Mouse (Mus musculus) embryonic facial prominence, embryonic 14.5 days (tissue): ENCODE data around the gene Pygl. TPM values are rescaled to one million over a fixed set of nuclear protein-coding genes. Genes with fewer than 3 reads are reported as not detected.
"Not testable (repeated sequence)": the region's sequence is repeated elsewhere in the genome, so short reads cannot be mapped to it uniquely, and the experiment has no call there.

Experiments used
- ATAC-seq: fragments of 200-750 bp; cut with Nextera tagmentation; 2 replicates; pipeline ENCODE4 v1.8.0; 2017; ENCODE audit warnings: low read depth, moderate number of reproducible peaks, moderate TSS enrichment
- DNase-seq: peaks from one replicate; pipeline ENCODE4 v3.0.0-alpha.2; 2015; ENCODE audit warnings: low spot score
- H3K27ac ChIP-seq: fragments of 300-500 bp; sonication (generic); replicated peaks from 2 replicates; pipeline ENCODE4 v1.5.1; 2014; ENCODE audit warnings: low read depth, mild to moderate bottlenecking, low read length, moderate library complexity
- H3K27me3 ChIP-seq: fragments of 300-500 bp; sonication (generic); replicated peaks from 2 replicates; pipeline ENCODE4 v1.6.1; 2014; ENCODE audit warnings: low read length; ENCODE audit not compliant: control insufficient read depth, insufficient read depth
- H3K36me3 ChIP-seq: fragments of 300-500 bp; sonication (generic); 2 replicates; pipeline ENCODE4 v1.6.1; 2014; ENCODE audit warnings: low read length, mixed read lengths; ENCODE audit not compliant: control insufficient read depth, insufficient read depth
- H3K4me1 ChIP-seq: fragments of 300-500 bp; sonication (generic); 2 replicates; pipeline ENCODE4 v1.6.1; 2014; ENCODE audit warnings: antibody characterized with exemption, low read length; ENCODE audit not compliant: control insufficient read depth, insufficient read depth
- H3K4me2 ChIP-seq: fragments of 300-500 bp; sonication (generic); 2 replicates; pipeline ENCODE4 v1.6.1; 2014; ENCODE audit warnings: low read depth, mild to moderate bottlenecking, low read length, moderate library complexity, mixed read lengths
- H3K4me3 ChIP-seq: fragments of 300-500 bp; sonication (generic); 2 replicates; pipeline ENCODE4 v1.5.1; 2014; ENCODE audit warnings: low read depth, mild to moderate bottlenecking, low read length
- H3K9ac ChIP-seq: fragments of 300-500 bp; sonication (generic); 2 replicates; pipeline ENCODE4 v1.6.1; 2014; ENCODE audit warnings: low read depth, mild to moderate bottlenecking, low read length, moderate library complexity, mixed read lengths
- H3K9me3 ChIP-seq: fragments of 300-500 bp; sonication (generic); 2 replicates; pipeline ENCODE4 v1.6.1; 2016; ENCODE audit warnings: low read length; ENCODE audit not compliant: control insufficient read depth
- WGBS: fragments of 180-500 bp; shearing (Covaris S2); extraction: QIAGEN DNeasy Blood & Tissue Kit; methylation state at CpG from one replicate; pipeline ENCODE4 v1.1.7; 2014; 5-methylcytosine and 5-hydroxymethylcytosine counted together
- polyA plus RNA-seq: library from polyadenylated mRNA; unstranded; fragments of >200 nt; fragmentation: Nextera tagmentation; extraction: Ambion mirVana; gene quantifications from 2 replicates; pipeline ENCODE4 v1.2.1, GENCODE M21; 2014

Gene Pygl
- polyA plus RNA-seq, 1 experiment from 2014 or later: 23.4 TPM

DNA sequence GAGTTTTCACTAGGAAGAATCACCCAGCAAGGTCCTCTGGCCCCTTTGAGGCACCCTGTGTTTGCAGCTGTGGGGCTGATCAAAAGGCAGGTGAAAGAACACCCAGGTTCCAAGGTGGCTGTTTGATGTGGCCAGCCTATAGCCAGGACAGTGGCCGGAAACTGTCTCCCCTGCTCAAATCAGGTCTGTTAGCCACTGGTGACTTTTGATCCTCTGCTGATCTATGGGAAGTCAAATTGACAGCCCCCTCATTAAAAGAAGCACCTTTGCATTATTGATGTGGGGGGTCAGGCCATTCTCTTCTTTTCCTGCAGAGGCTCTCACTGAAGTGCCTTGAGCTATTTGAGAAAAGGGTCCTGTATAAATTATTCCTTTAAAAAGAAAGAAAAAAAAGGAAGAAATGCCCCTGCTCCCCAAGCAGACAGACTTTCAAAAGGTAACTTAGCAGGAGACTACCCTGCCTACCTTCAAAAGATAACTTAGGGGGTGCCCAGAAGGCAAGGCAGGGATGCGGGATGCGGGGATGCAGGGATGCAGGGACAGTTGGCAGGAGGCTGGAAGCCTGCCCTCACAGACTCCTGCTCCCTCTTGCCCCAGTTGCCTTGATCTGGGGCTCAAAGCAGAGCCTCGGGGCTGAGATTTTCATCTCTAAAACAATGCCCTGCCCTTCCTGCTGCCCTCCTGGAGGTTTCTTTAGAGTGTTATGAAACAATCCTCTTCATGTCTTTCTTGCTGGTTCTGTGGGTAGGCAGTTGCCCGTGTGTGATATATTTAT lies 73.8 kb downstream of the Pygl start:
- H3K36me3 ChIP-seq: no peaks in the 10 kb centered on the region
- H3K4me2 ChIP-seq: no peak overlapping the region
- no peaks in the 10 kb centered on the region for H3K27me3 ChIP-seq
- ATAC-seq (no peak), DNase-seq (no peak)
- H3K9me3 ChIP-seq: no peaks in the 10 kb centered on the region
- H3K4me3 ChIP-seq: no peak overlapping the region
- H3K27ac ChIP-seq: no peak overlapping the region
- 40% methylated on average over 5 of the region's 5 CpGs for WGBS
- H3K9ac ChIP-seq: no peak overlapping the region
- no peaks in the 10 kb centered on the region for H3K4me1 ChIP-seq

DNA sequence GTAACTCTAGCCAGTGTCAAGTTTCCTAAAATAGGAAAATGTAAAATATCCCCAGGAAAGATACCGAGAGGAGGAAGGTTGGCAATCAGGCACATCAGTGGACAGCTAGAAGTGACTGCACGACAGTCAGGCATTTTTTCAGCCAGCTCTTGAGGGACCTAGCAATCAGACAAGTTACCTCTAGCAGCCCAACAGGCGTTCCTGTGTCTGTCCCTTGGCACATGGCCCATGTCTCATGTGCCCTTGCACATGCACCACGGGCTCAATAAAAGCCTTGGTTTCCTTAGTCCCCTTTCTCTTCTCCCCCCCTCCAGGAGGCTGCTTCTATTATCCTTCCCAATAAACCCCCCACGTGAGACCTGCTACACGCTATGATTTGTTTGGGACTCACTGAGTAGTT lies 75.1 kb downstream of the Pygl start:
- WGBS: 65% methylated on average over 6 of the region's 6 CpGs
- H3K4me2 ChIP-seq: no peak overlapping the region
- H3K27ac ChIP-seq: no peak overlapping the region
- no peak overlapping the region for H3K9ac ChIP-seq
- no peaks in the 10 kb centered on the region for H3K4me1 ChIP-seq
- ATAC-seq: no peak
- no peaks in the 10 kb centered on the region for H3K36me3 ChIP-seq
- H3K27me3 ChIP-seq: no peaks in the 10 kb centered on the region
- H3K4me3 ChIP-seq: no peak overlapping the region
- H3K9me3 ChIP-seq: no peaks in the 10 kb centered on the region
- DNase-seq: no peak

DNA sequence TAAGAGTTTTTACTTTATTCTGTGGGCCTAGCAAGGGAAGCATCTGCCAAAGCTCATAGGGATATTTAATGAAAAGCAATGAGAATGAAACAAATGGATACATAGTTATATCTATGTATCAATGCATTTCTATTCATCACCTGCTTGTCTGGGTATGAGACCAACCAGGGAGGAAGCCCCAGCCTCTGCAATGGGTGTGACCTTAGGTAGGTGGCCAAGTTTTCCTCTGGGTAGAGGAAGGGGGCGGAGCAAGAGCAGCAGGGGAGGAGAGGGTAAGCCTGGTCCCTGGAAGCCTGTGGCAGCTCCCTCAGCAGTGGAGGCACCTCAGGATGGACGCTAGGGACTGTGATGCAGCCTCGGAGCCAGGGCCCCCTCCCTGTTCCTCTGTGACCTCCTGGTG lies 77.4 kb downstream of the Pygl start, which contains the start of gene Abhd12b:
Abhd12b (plus strand) TSS at position 301 of the 400 bp plus-strand sequence.
- 50% methylated on average over 2 of the region's 3 CpGs for WGBS
- Histone ChIP-seq H3K36me3 (no peaks in the 10 kb centered on the region), H3K9me3 (no peaks in the 10 kb centered on the region), H3K4me3 (no peak within 1 kb of the TSS), H3K9ac (no peak within 1 kb of the TSS), H3K27ac (no peak within 1 kb of the TSS), H3K4me1 (peaks cover 2% of the 10 kb centered on the region), H3K27me3 (no peaks in the 10 kb centered on the region), H3K4me2 (no peak within 1 kb of the TSS)
- ATAC-seq: no peak; the same call in 1 of the 2 replicates
- DNase-seq: no peak

DNA sequence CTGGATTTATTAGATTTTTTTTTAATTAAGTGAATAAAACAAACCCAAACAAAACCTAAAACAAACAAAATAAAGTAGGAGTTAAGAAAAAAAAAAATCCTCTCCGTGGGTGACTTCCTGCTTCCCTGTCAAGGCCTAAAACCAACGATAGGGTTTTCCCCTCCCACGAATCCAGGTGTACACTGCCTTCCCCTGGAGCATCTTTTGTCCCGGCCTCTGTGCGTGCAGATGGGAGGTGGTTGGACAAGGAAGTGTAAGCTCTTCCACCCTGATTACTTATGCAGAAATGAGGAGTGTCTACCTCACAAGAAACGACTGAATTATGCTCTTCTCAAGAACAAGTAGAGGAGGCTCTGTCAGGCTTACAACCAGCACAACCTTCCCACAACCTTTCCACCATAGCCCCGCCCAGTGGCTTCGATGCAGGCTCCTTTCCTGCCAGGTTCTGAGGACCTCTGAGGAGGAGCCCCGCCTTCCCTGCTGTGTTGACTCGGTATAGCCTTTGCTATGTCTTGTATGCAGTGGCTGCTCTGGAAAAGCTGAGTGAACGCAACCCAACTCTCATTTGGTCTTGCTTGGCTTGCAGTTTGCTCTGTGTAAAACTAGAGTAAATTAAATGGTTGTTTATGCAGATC lies 82.5 kb downstream of the Pygl start:
- H3K4me3 ChIP-seq: peak overlapping the region; percentile 31
- 10% methylated on average over 11 of the region's 11 CpGs for WGBS
- H3K27ac ChIP-seq: peak overlapping the region; percentile 67; the same call in 1 of the 2 replicates
- no peaks in the 10 kb centered on the region for H3K36me3 ChIP-seq
- H3K9ac ChIP-seq: peak overlapping the region; percentile 45; the same call in 1 of the 2 replicates
- no peaks in the 10 kb centered on the region for H3K9me3 ChIP-seq
- peak; percentile 58 for DNase-seq
- peak overlapping the region; percentile 58 for H3K4me2 ChIP-seq
- H3K4me1 ChIP-seq: peaks cover 15% of the 10 kb centered on the region
- H3K27me3 ChIP-seq: no peaks in the 10 kb centered on the region
- peak; percentile 36; the same call in 1 of the 2 replicates for ATAC-seq

DNA sequence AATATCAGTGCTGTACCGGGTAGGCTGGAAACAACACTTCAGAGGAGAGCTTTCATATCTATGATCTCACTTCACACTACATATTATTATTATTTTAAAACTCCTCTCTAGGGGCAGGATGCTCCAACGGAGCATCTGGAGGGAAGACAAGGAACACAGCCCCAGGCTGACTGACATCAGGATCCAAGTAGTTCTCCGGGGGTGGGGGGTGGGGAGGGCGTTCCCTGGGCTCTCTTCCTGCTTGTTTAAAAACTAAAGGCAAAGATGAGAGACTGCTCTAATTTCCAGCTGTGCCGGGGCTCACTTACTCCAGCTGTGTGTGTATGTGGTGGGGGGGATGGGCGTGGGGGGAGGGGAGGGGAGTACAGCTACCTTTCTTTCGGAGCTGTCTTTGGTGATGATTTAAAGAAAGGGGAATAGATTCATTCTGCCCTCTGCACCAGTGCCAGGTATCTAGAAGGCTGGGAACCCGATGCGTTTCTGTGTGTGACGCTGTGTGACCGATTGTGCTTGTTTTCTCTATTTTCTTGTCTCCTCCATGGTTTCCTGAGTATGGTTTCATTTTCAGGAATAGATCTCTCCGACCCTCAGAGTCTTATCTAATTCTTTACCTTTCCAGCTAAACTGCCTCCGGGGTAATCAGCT lies 83.2 kb downstream of the Pygl start:
- H3K9ac ChIP-seq: peak overlapping the region; percentile 45; the same call in 1 of the 2 replicates
- H3K27ac ChIP-seq: peak overlapping the region; percentile 67
- no peaks in the 10 kb centered on the region for H3K9me3 ChIP-seq
- no peaks in the 10 kb centered on the region for H3K36me3 ChIP-seq
- WGBS: 1% methylated on average over 13 of the region's 13 CpGs
- peaks cover 15% of the 10 kb centered on the region for H3K4me1 ChIP-seq
- H3K4me3 ChIP-seq: peak overlapping the region; percentile 31
- H3K4me2 ChIP-seq: peak overlapping the region; percentile 58
- no peaks in the 10 kb centered on the region for H3K27me3 ChIP-seq
- DNase-seq (peak; percentile 79), ATAC-seq (no peak)

DNA sequence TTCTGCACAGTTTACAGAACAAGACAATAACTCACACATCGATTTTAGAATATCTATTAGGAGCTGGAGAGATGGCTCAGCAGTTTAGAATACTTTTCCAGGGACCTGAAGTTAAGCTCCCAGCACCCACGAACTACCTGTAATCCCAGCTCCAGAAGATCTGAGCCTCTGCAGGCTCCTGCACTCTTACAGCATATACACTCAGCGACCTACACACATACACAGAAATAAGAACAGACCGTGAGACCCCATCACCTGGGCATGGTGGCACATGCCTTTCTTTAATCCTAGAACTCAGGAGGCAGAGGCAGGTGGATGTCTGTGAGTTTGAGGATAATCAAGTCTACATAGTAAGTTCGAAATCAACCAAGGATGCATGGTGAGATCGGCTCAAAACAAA lies 85.7 kb downstream of the Pygl start:
- H3K36me3 ChIP-seq: no peaks in the 10 kb centered on the region
- DNase-seq: no peak
- 87% methylated on average over 6 of the region's 6 CpGs for WGBS

DNA sequence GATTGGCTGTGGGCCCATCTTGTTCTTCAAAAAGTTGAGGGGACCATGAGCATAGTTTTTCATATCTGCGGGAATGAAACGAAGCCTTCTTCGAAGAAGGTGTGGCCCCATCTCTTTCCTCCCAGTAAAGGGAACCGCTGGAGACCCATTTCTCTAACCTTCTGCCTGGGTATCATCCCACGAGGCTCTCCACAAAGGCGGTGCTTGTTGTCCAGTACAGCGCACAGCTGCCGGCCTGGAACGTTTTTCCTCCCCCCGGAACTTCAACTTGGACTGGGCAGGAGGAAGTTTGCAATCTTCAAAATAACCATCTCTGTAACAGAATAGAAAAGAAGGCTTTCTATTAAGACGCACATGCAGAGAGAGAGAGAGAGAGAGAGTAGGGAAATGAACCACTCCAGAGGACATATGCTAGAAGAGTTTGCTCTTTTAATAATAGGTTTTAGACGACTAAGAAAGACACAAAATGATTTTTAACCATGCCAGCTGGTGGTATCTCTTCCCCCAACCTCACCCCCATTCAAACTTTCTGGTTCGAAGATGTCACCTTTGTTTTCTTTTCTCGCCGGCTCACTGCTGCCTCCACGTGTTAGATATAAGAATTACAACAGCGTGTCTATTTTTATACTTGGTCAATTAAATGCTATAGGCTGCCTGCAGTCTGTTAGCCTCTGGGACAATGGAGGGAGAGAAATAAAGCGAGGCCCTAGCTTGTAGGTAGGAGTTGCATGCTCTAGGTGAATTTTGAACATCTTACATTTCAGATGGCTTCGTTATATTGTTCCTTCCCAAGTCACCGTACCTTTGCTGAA lies 86.4 kb downstream of the Pygl start:
- H3K9me3 ChIP-seq: no peaks in the 10 kb centered on the region
- no peak overlapping the region for H3K4me3 ChIP-seq
- H3K4me2 ChIP-seq: 0 out of 2 replicates have a peak overlapping the region, but pooled peaks have one; percentile 23
- peaks cover 15% of the 10 kb centered on the region for H3K4me1 ChIP-seq
- WGBS: 39% methylated on average over 20 of the region's 20 CpGs
- peak overlapping the region; percentile 81 for H3K27ac ChIP-seq
- H3K9ac ChIP-seq: no peak overlapping the region
- no peaks in the 10 kb centered on the region for H3K27me3 ChIP-seq
- DNase-seq (peak; percentile 56), ATAC-seq (peak; percentile 35; the same call in 1 of the 2 replicates)
- H3K36me3 ChIP-seq: no peaks in the 10 kb centered on the region

More for the DNA sequence above, 85.7 kb downstream of the Pygl start:
- Histone ChIP-seq H3K27ac (no peak overlapping the region; the same call in 1 of the 2 replicates), H3K9ac (no peak overlapping the region), H3K27me3 (no peaks in the 10 kb centered on the region), H3K4me2 (no peak overlapping the region), H3K4me1 (peaks cover 15% of the 10 kb centered on the region), H3K4me3 (no peak overlapping the region), H3K9me3 (no peaks in the 10 kb centered on the region)
- ATAC-seq: no peak

DNA sequence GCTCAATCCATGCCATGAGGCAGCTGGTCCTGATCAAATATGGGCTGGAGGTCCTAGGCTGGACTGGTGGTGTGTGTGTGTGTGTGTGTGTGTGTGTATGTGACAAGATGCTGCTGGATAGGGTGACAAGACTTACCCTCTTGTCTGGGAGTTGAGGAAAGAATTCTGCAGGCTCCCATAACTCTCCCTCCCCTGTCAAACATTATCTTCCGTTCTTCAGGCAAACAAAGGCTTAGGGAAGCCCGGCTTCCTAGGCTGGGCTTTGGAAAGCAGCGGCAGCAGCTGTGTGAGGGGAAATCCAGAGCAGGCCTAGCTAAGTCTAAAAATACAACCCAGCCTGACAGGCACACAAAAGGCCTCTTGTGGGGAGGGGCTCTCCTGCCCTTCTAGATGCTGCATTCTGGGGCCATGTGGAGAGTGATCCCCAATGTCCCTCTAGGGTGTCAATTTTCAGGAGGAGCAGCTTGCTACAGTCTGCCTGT lies 87.1 kb downstream of the Pygl start:
- not testable (repeated sequence) for H3K27me3 ChIP-seq, H3K4me3 ChIP-seq, H3K4me2 ChIP-seq, H3K9me3 ChIP-seq, H3K9ac ChIP-seq, H3K36me3 ChIP-seq
- Histone ChIP-seq H3K4me1 (peaks cover 15% of the 10 kb centered on the region), H3K27ac (peak overlapping the region; percentile 81)
- peak; percentile 80 for ATAC-seq
- WGBS: 17% methylated on average over 3 of the region's 3 CpGs
- peak; percentile 80 for DNase-seq
